Mouse (Mus musculus): ENCODE results near the gene Arhgdia.

Gene Arhgdia

GRCm38 (mm10) chr11:120581490-120582267, at the start of gene Arhgdia:
TSS of gene Arhgdia (minus strand) at chr11:120581624.
- WGBS: 1% methylated on average over 73 of the region's 75 CpGs

GRCm38 (mm10) chr11:120630401-120630871, 49.0 kb upstream of the Arhgdia start:
- WGBS: 37% methylated on average over 5 of the region's 5 CpGs

- 35% methylated on average over 7 of the region's 7 CpGs for WGBS
These were observed 48.5 kb upstream of the Arhgdia start for GRCm38 (mm10) chr11:120629911-120630310.

- WGBS: 72% methylated on average over 23 of the region's 23 CpGs
These were observed 47.9 kb upstream of the Arhgdia start for GRCm38 (mm10) chr11:120629341-120629730.

GRCm38 (mm10) chr11:120628601-120629340, 47.3 kb upstream of the Arhgdia start:
- 90% methylated on average over 23 of the region's 23 CpGs for WGBS

- 78% methylated on average over 22 of the region's 22 CpGs for WGBS
These were observed 46.3 kb upstream of the Arhgdia start for GRCm38 (mm10) chr11:120627468-120628300.

GRCm38 (mm10) chr11:120626785-120627467, 45.5 kb upstream of the Arhgdia start:
- 73% methylated on average over 11 of the region's 11 CpGs for WGBS

- 14% methylated on average over 5 of the region's 5 CpGs for WGBS
These were observed 43.8 kb upstream of the Arhgdia start, which contains the start of gene Sirt7 for GRCm38 (mm10) chr11:120625152-120625775. TSS of gene Sirt7 (minus strand) at chr11:120625240.

- under 1% methylated on average over 53 of the region's 53 CpGs for WGBS
These were observed 43.3 kb upstream of the Arhgdia start for GRCm38 (mm10) chr11:120624680-120625111.

- WGBS: 13% methylated on average over 27 of the region's 30 CpGs
These were observed 42.7 kb upstream of the Arhgdia start for GRCm38 (mm10) chr11:120623961-120624679.

GRCm38 (mm10) chr11:120622805-120623204, 41.4 kb upstream of the Arhgdia start:
- WGBS: 89% methylated on average over 6 of the region's 6 CpGs

- 90% methylated on average over 14 of the region's 14 CpGs for WGBS
These were observed 38.8 kb upstream of the Arhgdia start for GRCm38 (mm10) chr11:120620195-120620594.

GRCm38 (mm10) chr11:120618619-120619535, 37.5 kb upstream of the Arhgdia start:
- 91% methylated on average over 25 of the region's 25 CpGs for WGBS

- WGBS: under 1% methylated on average over 56 of the region's 56 CpGs
These were observed 36.2 kb upstream of the Arhgdia start, which contains the start of gene Pcyt2 for GRCm38 (mm10) chr11:120617519-120618112. TSS of gene Pcyt2 (minus strand) at chr11:120617936.

- WGBS: 32% methylated on average over 4 of the region's 4 CpGs
These were observed 35.3 kb upstream of the Arhgdia start for GRCm38 (mm10) chr11:120616617-120617294.

GRCm38 (mm10) chr11:120615606-120616203, 34.3 kb upstream of the Arhgdia start:
- WGBS: 71% methylated on average over 11 of the region's 11 CpGs

- 74% methylated on average over 6 of the region's 6 CpGs for WGBS
These were observed 33.7 kb upstream of the Arhgdia start for GRCm38 (mm10) chr11:120615167-120615566.
